Comparison of ENCODE assay signal across 8 mouse cellular contexts in the genomic region with DNA sequence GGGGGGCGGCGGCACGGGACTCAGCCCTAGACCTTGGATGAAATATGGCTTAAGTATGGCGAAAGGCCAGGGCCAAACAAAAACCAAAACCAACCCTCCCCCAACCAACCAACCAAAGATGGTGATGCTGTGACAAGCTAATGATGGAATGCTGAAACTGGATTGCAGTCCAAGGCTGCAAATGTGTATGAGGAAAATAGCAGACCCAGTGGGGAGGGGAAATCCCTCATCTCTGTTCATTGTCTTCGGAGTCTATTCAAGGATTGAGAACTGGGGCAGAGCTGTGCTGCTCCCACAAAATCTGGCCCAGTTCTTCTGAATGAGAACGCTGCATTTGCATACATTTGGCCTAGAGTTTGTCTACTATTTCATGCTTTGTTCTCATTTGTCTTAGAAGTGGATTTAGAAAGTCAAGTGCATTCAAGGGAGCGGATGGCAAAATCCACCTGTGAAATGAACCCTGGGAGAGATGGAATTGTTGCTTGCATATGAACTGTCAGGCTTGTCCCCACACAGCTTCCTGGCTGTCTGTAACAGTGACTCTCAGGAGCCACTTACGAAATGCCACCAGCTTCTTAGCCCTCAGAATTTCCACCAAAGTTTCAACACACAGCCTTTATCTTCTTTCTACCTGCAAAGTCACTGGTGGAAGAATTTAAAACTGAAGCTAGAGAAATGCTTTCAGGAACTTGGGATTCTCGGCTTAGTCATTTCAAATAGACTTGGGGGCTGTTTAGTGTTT. TPM values are rescaled to one million over a fixed set of nuclear protein-coding genes. Genes with fewer than 3 reads are reported as not detected.
A peak's percentile ranks its signal among the peaks of the same experiment; 100 is the strongest.
DNase-seq lines count a peak whose midpoint lies in the region; ATAC-seq and TF ChIP-seq lines count a peak whose summit lies in the region.
"Had no signal": no experiment of that assay in that cellular context is flagged by ENCODE, and none has a peak within 500 bp of the region (broad histone marks: within the 10 kb centered on the region; RNA-seq: fewer than 3 reads in every experiment).

No protein-coding gene starts in this region.

- TF ChIP-seq POLR2A in CH12.LX (IDR thresholded peaks at IDR 0.05; ENCODE audit: low read depth, low read length): no peak

- H3K9ac ChIP-seq in CH12.LX (ENCODE audit: insufficient read depth, low read depth) (no peak overlapping the region; the same call in 1 of the 2 replicates), ES-E14 (ENCODE audit: insufficient read depth, low read depth, low read length, poor library complexity, severe bottlenecking) (no peak overlapping the region)
- H3K9ac ChIP-seq in hindbrain, embryonic 14.5 days: no peak overlapping the region
- H3K9ac ChIP-seq: midbrain, embryonic 12.5 days had no signal

- H3K4me1 ChIP-seq in CH12.LX (ENCODE audit: control insufficient read depth in 1 of 2, insufficient read depth in 2 of 2) (peaks cover 5 to 24% of the 10 kb centered on the region in 2 experiments), ES-E14 (ENCODE audit: control insufficient read depth in 2 of 2, insufficient read depth in 2 of 2, low read length in 2 of 2, poor library complexity in 1 of 2) (peaks cover 4 to 15% of the 10 kb centered on the region in 2 experiments; a peak in 2 of 4 replicates)
- no peaks in the 10 kb centered on the region for H3K4me1 ChIP-seq in hindbrain, embryonic 14.5 days (replicated peaks; ENCODE audit: control insufficient read depth, insufficient read depth, low read length)
- H3K4me1 ChIP-seq: midbrain, embryonic 12.5 days had no signal

- peak; percentile 2 for DNase-seq in layer of hippocampus, adult 11-12 months (ENCODE audit: low spot score)
- DNase-seq in layer of hippocampus, postnatal 25 days (ENCODE audit: extremely low spot score in 1 of 2, low spot score in 1 of 2): no peak
- DNase-seq in CH12.LX (ENCODE audit: extremely low read depth) (no peak), ES-E14 (ENCODE audit: low read depth, low spot score) (no peak)
- no peak for DNase-seq in hindbrain, embryonic 14.5 days (ENCODE audit: low spot score)
- no peak for DNase-seq in urinary bladder, adult 2 months (ENCODE audit: low spot score)
- DNase-seq in cerebellum, adult 9-10 months: no peak

- H3K4me2 ChIP-seq in CH12.LX (ENCODE audit: insufficient read depth, low read depth, poor library complexity, severe bottlenecking): peak overlapping the region; percentile 78
- no peak overlapping the region; the same call in 1 of the 2 replicates for H3K4me2 ChIP-seq in hindbrain, embryonic 14.5 days (replicated peaks)
- H3K4me2 ChIP-seq: midbrain, embryonic 12.5 days had no signal

- H3K4me3 ChIP-seq in CH12.LX (replicated peaks in 1 of 3; ENCODE audit: low read depth in 2 of 3, low read length in 2 of 3, poor library complexity in 1 of 3) (no peak overlapping the region), ES-E14 (ENCODE audit: insufficient read depth in 1 of 2, low read depth in 1 of 2, low read length in 2 of 2, poor library complexity in 1 of 2, severe bottlenecking in 1 of 2) (no peak overlapping the region)
- no peak overlapping the region for H3K4me3 ChIP-seq in hindbrain, embryonic 14.5 days (replicated peaks; ENCODE audit: low read length)
- H3K4me3 ChIP-seq: midbrain, embryonic 12.5 days had no signal

- TF ChIP-seq EP300 in CH12.LX (IDR thresholded peaks at IDR 0.05; ENCODE audit: low read length): no peak

- ATAC-seq in hindbrain, embryonic 14.5 days (ENCODE audit: low FRiP score): no peak

- TF ChIP-seq RAD21 in CH12.LX (IDR thresholded peaks at IDR 0.05; ENCODE audit: low read depth, low read length): no peak

- no peak for TF ChIP-seq CTCF in CH12.LX (conservative IDR thresholded peaks at IDR 0.05 in 1 of 2, IDR thresholded peaks at IDR 0.05 in 1 of 2; ENCODE audit: low read depth in 2 of 2, low read length in 2 of 2)

- H3K9me3 ChIP-seq in CH12.LX (replicated peaks; ENCODE audit: low read length): no peaks in the 10 kb centered on the region
- H3K9me3 ChIP-seq in ES-E14 (ENCODE audit: control insufficient read depth, insufficient read depth, low read depth, low read length): no peaks in the 10 kb centered on the region
- H3K9me3 ChIP-seq in hindbrain, embryonic 14.5 days (ENCODE audit: control insufficient read depth, low read length): no peaks in the 10 kb centered on the region
- H3K9me3 ChIP-seq: midbrain, embryonic 12.5 days had no signal

- no peaks in the 10 kb centered on the region for H3K79me2 ChIP-seq in CH12.LX (replicated peaks; ENCODE audit: control insufficient read depth, extremely low read depth, insufficient read depth, poor library complexity, severe bottlenecking)

- in situ Hi-C loops in CH12.LX (cut with MboI; ENCODE audit: low pct_ligation_motif_present, low pct_unique_long_range_greater_than_20kb, low sequenced_read_pairs): no loop called here
- in situ Hi-C loops in ES-E14 (cut with MboI; ENCODE audit: low sequenced_read_pairs in 2 of 2, unreplicated experiment in 2 of 2): no loop called here

- no peaks in the 10 kb centered on the region for H3K27me3 ChIP-seq in CH12.LX (replicated peaks)
- H3K27me3 ChIP-seq in hindbrain, embryonic 14.5 days (ENCODE audit: control insufficient read depth, insufficient read depth, low read length): peaks cover 30% of the 10 kb centered on the region

- H3K36me3 ChIP-seq in CH12.LX (replicated peaks in 1 of 2; ENCODE audit: control insufficient read depth in 1 of 2, insufficient read depth in 1 of 2, low read length in 1 of 2): no peaks in the 10 kb centered on the region
- H3K36me3 ChIP-seq in ES-E14 (ENCODE audit: control insufficient read depth, insufficient read depth, low read length, poor library complexity, severe bottlenecking): no peaks in the 10 kb centered on the region
- H3K36me3 ChIP-seq in hindbrain, embryonic 14.5 days (replicated peaks; ENCODE audit: control insufficient read depth, insufficient read depth): no peaks in the 10 kb centered on the region
- H3K36me3 ChIP-seq: midbrain, embryonic 12.5 days had no signal

- H3K27ac ChIP-seq in CH12.LX (ENCODE audit: insufficient read depth, low read depth): peak overlapping the region; percentile 69
- peak overlapping the region; percentile 93; the same call in 1 of the 2 replicates for H3K27ac ChIP-seq in ES-E14 (ENCODE audit: insufficient read depth, low read depth, low read length, poor library complexity, severe bottlenecking)
- H3K27ac ChIP-seq in hindbrain, embryonic 14.5 days: peak overlapping the region; percentile 38; the same call in 1 of the 2 replicates
- H3K27ac ChIP-seq: midbrain, embryonic 12.5 days had no signal

- dilution Hi-C loops in CH12.LX (cut with MboI; ENCODE audit: extremely low pct_ligation_motif_present, extremely low pct_unique_long_range_greater_than_20kb, low sequenced_read_pairs): no loop called here

- 57% methylated on average over 9 of the region's 9 CpGs for WGBS in hindbrain, embryonic 14.5 days

TF ChIP-seq in CH12.LX, 34 proteins besides CTCF, POLR2A, EP300 and RAD21:
- no peak for TF ChIP-seq MXI1 (IDR thresholded peaks at IDR 0.05; ENCODE audit: low read depth, low read length)
- TF ChIP-seq NELFE (IDR thresholded peaks at IDR 0.05; ENCODE audit: low read depth, low read length): no peak
- no peak for TF ChIP-seq ZKSCAN1 (IDR thresholded peaks at IDR 0.05; ENCODE audit: borderline replicate concordance, low read depth, low read length)
- no peak for TF ChIP-seq SIN3A (IDR thresholded peaks at IDR 0.05; ENCODE audit: low read length)
- TF ChIP-seq ZC3H11A (IDR thresholded peaks at IDR 0.05; ENCODE audit: low read depth, low read length): no peak
- TF ChIP-seq CHD1 (IDR thresholded peaks at IDR 0.05; ENCODE audit: low read depth, low read length): no peak
- no peak for TF ChIP-seq ZMIZ1 (IDR thresholded peaks at IDR 0.05; ENCODE audit: low read depth, low read length)
- TF ChIP-seq UBTF (IDR thresholded peaks at IDR 0.05; ENCODE audit: low read depth, low read length): no peak
- no peak for TF ChIP-seq JUND (conservative IDR thresholded peaks at IDR 0.05; ENCODE audit: low read depth, low read length)
- no peak for TF ChIP-seq TCF12 (IDR thresholded peaks at IDR 0.05; ENCODE audit: low read depth, low read length)
- TF ChIP-seq RCOR1 (conservative IDR thresholded peaks at IDR 0.05; ENCODE audit: low read depth, low read length): no peak
- TF ChIP-seq E2F4 (IDR thresholded peaks at IDR 0.05; ENCODE audit: insufficient replicate concordance, low read depth, low read length): no peak

TF ChIP-seq in ES-E14, 5 proteins besides CTCF, POLR2A, EP300 and RAD21:
- no peak for TF ChIP-seq CHD2 (IDR thresholded peaks at IDR 0.05; ENCODE audit: low read depth, low read length)
- TF ChIP-seq ZC3H11A (IDR thresholded peaks at IDR 0.05; ENCODE audit: borderline replicate concordance, low read depth, low read length): no peak
- no peak for TF ChIP-seq MAFK (IDR thresholded peaks at IDR 0.05; ENCODE audit: insufficient read depth, low read depth, low read length)
- no peak for TF ChIP-seq HCFC1 (IDR thresholded peaks at IDR 0.05; ENCODE audit: borderline replicate concordance, insufficient read depth, low read length)
- TF ChIP-seq ZNF384 (IDR thresholded peaks at IDR 0.05; ENCODE audit: low read depth, low read length): no peak

RNA-seq across cellular contexts. Expression of a gene that starts 36.2 kb away (rescaled TPM):
- 1 to 10 TPM; 5.0 to 5.4 TPM for total RNA-seq in layer of hippocampus, postnatal 25 days (2021)
- total RNA-seq in CH12.LX (2012; rRNA removed) (0.04 TPM in 2 replicates), CH12.LX (2014; rRNA removed) (not detected in 2 replicates), ES-E14 (2012; rRNA removed) (0.79 and 1.6 TPM in 2 replicates)
- not detected in 2 replicates for polyA plus RNA-seq in CH12.LX (2012; ENCODE audit: insufficient read length, low read depth)
- 3.0 and 3.9 TPM in 2 replicates for polyA plus RNA-seq in hindbrain, embryonic 14.5 days (2014; fragmentation: Nextera tagmentation; extraction: Ambion mirVana)
- polyA plus RNA-seq in urinary bladder, adult 2 months (2012; rRNA removed): 2.8 and 3.2 TPM in 2 replicates

Comparison
In these comparisons a context has a peak if more than half of its experiments do, and no peak if none do; other contexts are left out.
1. H3K27ac ChIP-seq: peak in every context shown above with its lines; median percentile 93 in ES-E14; 69 in CH12.LX; 38 in hindbrain, embryonic 14.5 days.